Mouse (Mus musculus): ENCODE results near the gene Mkks. TPM values are rescaled to one million over a fixed set of nuclear protein-coding genes. Genes with fewer than 3 reads are reported as not detected.

Gene Mkks
- polyA plus RNA-seq (2014; fragmentation: Nextera tagmentation; extraction: Ambion mirVana) = 13.0 and 15.4 TPM in 2 replicates

GRCm38 (mm10) chr2:136891068-136891950, at the start of gene Mkks, which contains the start of the genes Slx4ip and AL731706.1:
TSS of gene Mkks (minus strand) at chr2:136891389.
TSS of gene Slx4ip (plus strand) at chr2:136891218.
TSS of gene AL731706.1 (minus strand) at chr2:136891389.
- Histone ChIP-seq H3K4me3 (ENCODE audit: low read depth, low read length) (peak within 1 kb of the TSS; percentile 70), H3K36me3 (ENCODE audit: control insufficient read depth, insufficient read depth, low read length) (no peaks in the 10 kb centered on the region), H3K9ac (ENCODE audit: low read length) (peak within 1 kb of the TSS; percentile 81), H3K4me1 (ENCODE audit: control insufficient read depth, insufficient read depth, low read length) (peaks cover 7% of the 10 kb centered on the region; the same call in 1 of the 2 replicates), H3K27ac (ENCODE audit: low read depth, low read length) (peak within 1 kb of the TSS; percentile 93), H3K27me3 (replicated peaks; ENCODE audit: control insufficient read depth, insufficient read depth, low read length) (no peaks in the 10 kb centered on the region), H3K9me3 (replicated peaks; ENCODE audit: control insufficient read depth, low read length) (no peaks in the 10 kb centered on the region), H3K4me2 (ENCODE audit: low read length) (peak within 1 kb of the TSS; percentile 48)
- 1% methylated on average over 49 of the region's 49 CpGs for WGBS
- ATAC-seq (peak; percentile 97), DNase-seq (ENCODE audit: low spot score) (peak; percentile 100)

DNA sequence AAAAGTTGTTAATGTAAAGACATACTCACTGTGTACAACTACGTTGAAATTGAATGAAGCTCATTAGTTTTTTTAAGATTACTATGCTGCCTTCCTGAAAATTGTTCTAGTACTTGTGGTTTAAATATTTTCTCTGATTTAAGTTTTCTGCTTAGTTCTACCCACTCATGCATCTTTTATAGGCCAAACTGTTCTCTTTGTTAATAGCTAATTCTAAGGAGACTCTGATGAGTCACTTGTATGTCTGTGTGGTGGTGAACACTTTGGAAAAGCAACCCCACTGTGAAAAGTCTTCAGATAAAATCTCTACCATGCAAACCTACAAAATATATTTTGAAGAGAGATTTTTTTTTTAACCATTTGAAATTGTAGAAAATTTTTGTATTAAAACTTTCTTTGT, 47.1 kb upstream of the Mkks start:
- Histone ChIP-seq H3K4me3 (ENCODE audit: low read depth, low read length) (no peak overlapping the region), H3K27me3 (replicated peaks; ENCODE audit: control insufficient read depth, insufficient read depth, low read length) (no peaks in the 10 kb centered on the region), H3K9ac (ENCODE audit: low read length) (no peak overlapping the region), H3K9me3 (replicated peaks; ENCODE audit: control insufficient read depth, low read length) (no peaks in the 10 kb centered on the region), H3K27ac (ENCODE audit: low read depth, low read length) (no peak overlapping the region), H3K4me1 (ENCODE audit: control insufficient read depth, insufficient read depth, low read length) (no peaks in the 10 kb centered on the region), H3K4me2 (ENCODE audit: low read length) (no peak overlapping the region), H3K36me3 (ENCODE audit: control insufficient read depth, insufficient read depth, low read length) (no peaks in the 10 kb centered on the region)
- 85% methylated on average over 1 of the region's 1 CpGs for WGBS
- no peak for ATAC-seq
- no peak for DNase-seq (ENCODE audit: low spot score)

DNA sequence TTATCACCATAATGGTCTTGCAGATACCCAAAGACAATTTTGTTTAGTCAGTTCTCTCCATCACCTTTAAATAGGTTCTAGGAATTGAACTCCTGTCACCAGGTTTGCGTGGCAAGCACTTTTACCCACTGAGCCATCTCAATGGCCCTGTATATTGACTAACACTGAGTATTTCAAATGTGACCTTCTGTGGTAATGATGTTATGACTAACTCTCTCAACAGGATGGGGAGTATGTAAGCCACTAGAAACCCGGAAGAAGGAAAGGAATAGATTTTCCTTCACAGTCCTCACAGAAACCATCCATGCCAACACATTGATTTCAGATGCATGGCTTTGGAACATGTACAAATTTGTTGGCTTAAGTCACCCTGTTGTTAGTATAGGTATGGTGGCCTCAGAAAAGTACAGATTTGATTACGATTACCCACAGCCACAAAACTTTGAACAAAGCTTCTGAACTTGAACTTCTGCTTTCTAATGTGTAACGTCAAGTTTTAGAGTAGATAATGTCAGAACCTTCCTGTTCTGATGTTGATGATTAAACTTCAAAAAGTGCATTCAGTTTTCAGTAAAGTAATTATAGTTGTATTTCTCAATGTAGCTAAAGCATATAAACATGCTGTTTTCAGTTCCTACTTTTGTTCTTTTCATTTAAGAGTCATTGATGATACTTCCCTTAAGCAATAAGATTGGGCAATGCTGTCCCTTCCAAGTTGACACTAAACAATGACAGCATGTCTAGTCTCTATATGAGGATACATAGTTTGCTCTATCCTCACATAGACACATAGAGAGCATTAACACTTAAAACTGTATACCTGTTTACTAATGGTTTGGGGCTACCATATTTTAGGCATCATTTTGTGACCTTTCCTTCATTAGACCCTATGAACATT, 45.5 kb upstream of the Mkks start:
- Histone ChIP-seq H3K4me1 (ENCODE audit: control insufficient read depth, insufficient read depth, low read length) (no peaks in the 10 kb centered on the region), H3K9me3 (replicated peaks; ENCODE audit: control insufficient read depth, low read length) (no peaks in the 10 kb centered on the region), H3K4me2 (ENCODE audit: low read length) (no peak overlapping the region), H3K4me3 (ENCODE audit: low read depth, low read length) (no peak overlapping the region), H3K9ac (ENCODE audit: low read length) (no peak overlapping the region), H3K36me3 (ENCODE audit: control insufficient read depth, insufficient read depth, low read length) (no peaks in the 10 kb centered on the region), H3K27ac (ENCODE audit: low read depth, low read length) (no peak overlapping the region), H3K27me3 (replicated peaks; ENCODE audit: control insufficient read depth, insufficient read depth, low read length) (no peaks in the 10 kb centered on the region)
- WGBS = 89% methylated on average over 4 of the region's 4 CpGs
- DNase-seq (ENCODE audit: low spot score) (no peak), ATAC-seq (no peak)

DNA sequence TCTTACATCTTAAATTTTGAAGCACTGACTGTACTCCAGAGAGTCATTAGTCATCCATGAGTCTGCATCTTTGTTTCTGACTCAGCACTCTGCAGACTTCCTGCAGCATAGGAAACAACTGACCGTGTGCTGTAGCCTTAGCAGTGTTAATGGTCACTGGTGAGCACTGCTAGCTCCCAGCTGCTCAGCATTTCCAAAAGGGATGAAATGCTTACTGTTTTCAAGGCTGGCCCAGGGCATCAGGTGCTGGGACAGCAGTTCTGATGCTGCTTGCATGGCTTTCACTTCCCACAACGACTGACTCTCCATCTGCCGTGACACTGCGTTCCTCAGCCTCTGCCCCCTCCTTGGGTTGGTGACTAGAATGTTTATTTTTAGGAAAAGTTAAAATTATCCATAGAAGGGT, 29.8 kb upstream of the Mkks start:
- Histone ChIP-seq H3K4me3 (ENCODE audit: low read depth, low read length) (no peak overlapping the region), H3K4me2 (ENCODE audit: low read length) (no peak overlapping the region), H3K9ac (ENCODE audit: low read length) (no peak overlapping the region), H3K27ac (ENCODE audit: low read depth, low read length) (no peak overlapping the region), H3K27me3 (replicated peaks; ENCODE audit: control insufficient read depth, insufficient read depth, low read length) (no peaks in the 10 kb centered on the region), H3K36me3 (ENCODE audit: control insufficient read depth, insufficient read depth, low read length) (no peaks in the 10 kb centered on the region), H3K4me1 (ENCODE audit: control insufficient read depth, insufficient read depth, low read length) (no peaks in the 10 kb centered on the region), H3K9me3 (replicated peaks; ENCODE audit: control insufficient read depth, low read length) (no peaks in the 10 kb centered on the region)
- peak; percentile 12 for DNase-seq (ENCODE audit: low spot score)
- 76% methylated on average over 4 of the region's 4 CpGs for WGBS
- no peak for ATAC-seq

DNA sequence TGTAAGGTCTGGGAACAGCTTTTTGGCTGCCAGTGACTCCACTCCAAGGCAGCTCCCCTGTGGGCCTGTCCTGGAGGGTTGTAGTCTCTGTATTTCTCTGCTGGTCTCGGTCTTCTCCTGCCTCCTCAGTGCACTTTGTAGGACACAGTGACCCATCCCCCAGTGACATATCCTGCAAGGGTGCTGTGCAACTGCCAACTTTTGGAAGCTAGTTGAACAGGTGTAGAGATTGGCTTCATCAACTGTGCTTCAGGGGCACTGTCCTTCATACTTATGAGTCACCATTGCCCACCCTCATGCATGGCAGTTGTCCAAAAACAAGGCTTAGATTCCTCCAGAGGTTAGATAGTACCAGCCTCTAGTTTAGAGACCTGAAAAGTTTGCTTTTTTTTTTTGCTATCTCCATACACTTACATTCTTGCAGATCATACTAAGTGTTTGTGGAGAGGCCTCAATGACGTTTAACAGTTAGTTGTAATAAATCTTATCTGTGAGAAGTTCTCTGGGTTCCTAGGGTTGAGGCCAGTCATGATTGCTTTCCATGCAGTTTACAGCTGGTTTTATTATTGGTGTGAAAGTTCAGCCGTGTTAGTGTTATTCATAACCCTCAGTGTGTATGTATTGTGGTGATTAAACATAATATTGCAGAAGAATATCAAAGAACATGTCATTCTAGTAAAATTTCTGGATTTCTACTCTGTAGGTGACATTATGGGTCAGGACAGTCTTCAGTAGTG, 29.2 kb upstream of the Mkks start:
- ATAC-seq = no peak
- no peaks in the 10 kb centered on the region for H3K36me3 ChIP-seq (ENCODE audit: control insufficient read depth, insufficient read depth, low read length)
- H3K4me3 ChIP-seq (ENCODE audit: low read depth, low read length) = no peak overlapping the region
- no peaks in the 10 kb centered on the region for H3K27me3 ChIP-seq (replicated peaks; ENCODE audit: control insufficient read depth, insufficient read depth, low read length)
- H3K27ac ChIP-seq (ENCODE audit: low read depth, low read length) = no peak overlapping the region
- no peaks in the 10 kb centered on the region for H3K9me3 ChIP-seq (replicated peaks; ENCODE audit: control insufficient read depth, low read length)
- DNase-seq (ENCODE audit: low spot score) = no peak
- 91% methylated on average over 3 of the region's 3 CpGs for WGBS
- H3K4me1 ChIP-seq (ENCODE audit: control insufficient read depth, insufficient read depth, low read length) = no peaks in the 10 kb centered on the region
- H3K9ac ChIP-seq (ENCODE audit: low read length) = no peak overlapping the region
- H3K4me2 ChIP-seq (ENCODE audit: low read length) = no peak overlapping the region

DNA sequence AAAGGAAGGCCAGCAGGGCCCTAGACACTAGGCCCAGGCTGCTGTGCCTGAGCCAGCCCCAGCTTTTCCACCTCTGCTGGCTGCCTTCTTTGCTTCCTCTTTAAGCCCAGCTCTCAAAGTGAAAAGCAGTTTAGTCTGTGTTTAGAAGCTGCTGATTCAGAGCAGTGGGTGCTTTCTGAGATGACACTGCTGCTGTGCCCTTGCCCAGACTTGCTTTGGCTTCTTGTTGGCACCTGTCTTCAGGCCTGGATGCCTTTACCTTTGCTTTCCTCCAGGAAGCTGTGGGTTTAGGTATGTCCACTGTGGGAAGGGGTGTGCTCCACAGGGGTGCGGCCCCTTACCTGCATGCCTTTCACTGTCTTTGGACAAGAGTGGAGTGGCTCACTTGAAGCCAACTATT, 28.2 kb upstream of the Mkks start:
- no peaks in the 10 kb centered on the region for H3K9me3 ChIP-seq (replicated peaks; ENCODE audit: control insufficient read depth, low read length)
- no peak overlapping the region for H3K4me2 ChIP-seq (ENCODE audit: low read length)
- no peaks in the 10 kb centered on the region for H3K36me3 ChIP-seq (ENCODE audit: control insufficient read depth, insufficient read depth, low read length)
- H3K4me3 ChIP-seq (ENCODE audit: low read depth, low read length) = no peak overlapping the region
- H3K4me1 ChIP-seq (ENCODE audit: control insufficient read depth, insufficient read depth, low read length) = no peaks in the 10 kb centered on the region
- no peak overlapping the region for H3K9ac ChIP-seq (ENCODE audit: low read length)
- DNase-seq (ENCODE audit: low spot score) (no peak), ATAC-seq (no peak)
- WGBS = 100% methylated on average over 1 of the region's 1 CpGs
- no peaks in the 10 kb centered on the region for H3K27me3 ChIP-seq (replicated peaks; ENCODE audit: control insufficient read depth, insufficient read depth, low read length)
- H3K27ac ChIP-seq (ENCODE audit: low read depth, low read length) = no peak overlapping the region

DNA sequence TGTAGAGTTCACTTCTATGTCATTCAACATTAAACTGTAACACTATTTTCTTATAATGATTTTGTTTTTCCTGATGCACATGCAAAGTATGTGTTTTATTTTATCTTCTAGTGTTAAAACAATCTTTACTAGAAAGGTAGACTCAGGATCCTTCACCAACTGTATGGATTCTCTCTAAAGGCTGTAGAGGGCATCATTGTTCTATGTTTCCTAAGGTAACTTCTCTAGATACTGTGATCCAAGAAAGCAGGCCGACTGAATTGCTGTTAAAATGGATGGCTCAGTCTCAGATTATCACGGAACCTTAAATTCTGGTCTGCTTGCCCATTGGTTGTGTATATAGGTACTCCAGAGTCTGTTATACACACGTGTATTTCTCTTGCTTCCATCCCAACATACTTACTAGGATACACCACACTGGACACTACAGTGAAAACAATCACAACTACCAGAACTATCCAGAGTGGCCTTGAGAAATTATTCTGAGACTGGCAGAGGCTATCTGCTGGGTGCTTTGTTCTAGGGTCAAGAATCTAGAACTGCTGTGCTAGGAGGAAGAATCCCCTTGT, 23.2 kb upstream of the Mkks start:
- WGBS = 60% methylated on average over 3 of the region's 3 CpGs
- DNase-seq (ENCODE audit: low spot score) (peak; percentile 76), ATAC-seq (peak; percentile 56; the same call in 1 of the 2 replicates)
- no peak overlapping the region for H3K27ac ChIP-seq (ENCODE audit: low read depth, low read length)
- no peak overlapping the region for H3K9ac ChIP-seq (ENCODE audit: low read length)
- H3K4me1 ChIP-seq (ENCODE audit: control insufficient read depth, insufficient read depth, low read length) = peaks cover 4% of the 10 kb centered on the region; the same call in 1 of the 2 replicates
- H3K27me3 ChIP-seq (replicated peaks; ENCODE audit: control insufficient read depth, insufficient read depth, low read length) = no peaks in the 10 kb centered on the region
- H3K4me3 ChIP-seq (ENCODE audit: low read depth, low read length) = no peak overlapping the region
- H3K36me3 ChIP-seq (ENCODE audit: control insufficient read depth, insufficient read depth, low read length) = no peaks in the 10 kb centered on the region
- no peaks in the 10 kb centered on the region for H3K9me3 ChIP-seq (replicated peaks; ENCODE audit: control insufficient read depth, low read length)
- no peak overlapping the region for H3K4me2 ChIP-seq (ENCODE audit: low read length)

GRCm38 (mm10) chr2:136913021-136913420, 21.8 kb upstream of the Mkks start:
- 32% methylated on average over 3 of the region's 3 CpGs for WGBS
- DNase-seq (ENCODE audit: low spot score) = no peak

More at GRCm38 (mm10) chr2:136913021-136913420, 21.8 kb upstream of the Mkks start:
- Histone ChIP-seq H3K27me3 (replicated peaks; ENCODE audit: control insufficient read depth, insufficient read depth, low read length) (no peaks in the 10 kb centered on the region), H3K9ac (ENCODE audit: low read length) (no peak overlapping the region), H3K36me3 (ENCODE audit: control insufficient read depth, insufficient read depth, low read length) (no peaks in the 10 kb centered on the region), H3K27ac (ENCODE audit: low read depth, low read length) (no peak overlapping the region), H3K4me2 (ENCODE audit: low read length) (no peak overlapping the region), H3K9me3 (replicated peaks; ENCODE audit: control insufficient read depth, low read length) (no peaks in the 10 kb centered on the region), H3K4me1 (ENCODE audit: control insufficient read depth, insufficient read depth, low read length) (peaks cover 4% of the 10 kb centered on the region; the same call in 1 of the 2 replicates), H3K4me3 (ENCODE audit: low read depth, low read length) (no peak overlapping the region)
- no peak for ATAC-seq

All from forebrain, embryonic 14.5 days (tissue).